Mouse (Mus musculus) inflammation-experienced regulatory T-cells, adult 6 months (primary cell): ENCODE results near the gene Rfc2. TPM values are rescaled to one million over a fixed set of nuclear protein-coding genes. Genes with fewer than 3 reads are reported as not detected.

ENCODE experiments used
- ATAC-seq: one replicate; pipeline ENCODE4 v1.8.0; 2017
- polyA plus RNA-seq, 3 experiments: library from polyadenylated mRNA; unstranded; fragments of 100-300 nt; shearing (Covaris generic); gene quantifications; one replicate each; pipeline ENCODE4 v1.2.1; 2017

Gene Rfc2
- polyA plus RNA-seq, 3 experiments from 2014 or later: 140 to 223 (median 144) TPM

DNA sequence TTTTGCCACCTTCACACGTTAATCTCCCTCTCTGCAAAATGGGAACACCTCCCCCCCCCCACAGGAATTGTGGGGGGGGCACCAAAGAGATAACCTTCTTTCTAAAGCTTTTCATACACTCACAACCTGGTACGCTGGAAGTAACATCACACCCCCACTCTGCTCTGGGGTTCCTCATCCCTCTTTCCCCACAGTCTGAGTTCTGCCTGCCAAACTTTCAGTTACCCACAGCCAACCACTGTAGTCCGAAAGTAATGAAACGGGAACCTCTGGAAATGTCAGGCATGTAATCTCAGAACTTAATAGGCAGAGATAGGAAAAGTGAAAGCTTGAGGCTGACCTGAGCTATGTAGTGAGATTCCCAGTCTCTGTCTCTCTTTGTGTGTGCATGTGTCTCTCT is 13.7 kb upstream of the Rfc2 start:
- ATAC-seq: no peak

- no peak for ATAC-seq
These were observed 13.1 kb upstream of the Rfc2 start for GRCm38 (mm10) chr5:134568030-134568429.

- no peak for ATAC-seq
These were observed 12.1 kb upstream of the Rfc2 start for GRCm38 (mm10) chr5:134568964-134569491.

DNA sequence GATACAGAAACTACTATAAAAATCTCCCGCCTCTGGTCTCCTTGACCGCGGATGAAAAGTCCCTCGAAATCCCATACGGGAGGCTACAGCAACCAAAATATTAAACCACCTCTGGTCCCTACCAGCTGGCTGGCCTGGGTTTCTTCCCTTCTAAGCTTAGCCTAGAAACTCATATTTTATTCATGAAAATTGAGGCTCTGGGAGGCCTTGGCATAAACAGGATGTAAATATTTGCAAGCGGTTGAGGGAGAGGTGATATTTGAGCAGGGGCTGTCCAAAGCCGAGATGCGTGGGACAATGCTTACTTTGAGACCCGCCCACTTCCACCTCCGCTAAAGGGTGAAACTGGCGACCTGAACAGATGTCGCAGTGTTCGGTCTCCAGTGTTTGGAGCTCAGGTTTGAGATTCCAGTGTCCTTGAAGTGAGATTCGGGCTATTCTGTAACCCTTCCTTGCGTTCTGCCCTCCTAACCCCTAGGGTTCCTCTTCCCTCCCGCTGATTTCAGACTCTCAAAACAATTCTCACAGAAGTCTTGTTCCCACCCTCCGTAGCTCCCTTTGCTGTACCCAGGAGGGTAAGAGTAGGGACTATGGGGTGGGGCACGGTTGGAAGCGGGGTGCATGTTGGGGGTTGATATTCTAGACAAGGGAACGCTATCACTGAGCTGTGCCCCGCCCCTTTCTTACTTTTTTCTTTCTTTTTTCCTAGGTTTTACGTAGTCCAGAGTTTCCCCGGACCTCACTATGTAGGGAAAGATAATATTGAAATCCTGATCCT is 9.2 kb upstream of the Rfc2 start:
- ATAC-seq: peak; percentile 84

- ATAC-seq: no peak
These were observed 8.5 kb upstream of the Rfc2 start for GRCm38 (mm10) chr5:134572508-134573214.

- ATAC-seq: no peak
These were observed 5.3 kb upstream of the Rfc2 start for GRCm38 (mm10) chr5:134575833-134576232.

DNA sequence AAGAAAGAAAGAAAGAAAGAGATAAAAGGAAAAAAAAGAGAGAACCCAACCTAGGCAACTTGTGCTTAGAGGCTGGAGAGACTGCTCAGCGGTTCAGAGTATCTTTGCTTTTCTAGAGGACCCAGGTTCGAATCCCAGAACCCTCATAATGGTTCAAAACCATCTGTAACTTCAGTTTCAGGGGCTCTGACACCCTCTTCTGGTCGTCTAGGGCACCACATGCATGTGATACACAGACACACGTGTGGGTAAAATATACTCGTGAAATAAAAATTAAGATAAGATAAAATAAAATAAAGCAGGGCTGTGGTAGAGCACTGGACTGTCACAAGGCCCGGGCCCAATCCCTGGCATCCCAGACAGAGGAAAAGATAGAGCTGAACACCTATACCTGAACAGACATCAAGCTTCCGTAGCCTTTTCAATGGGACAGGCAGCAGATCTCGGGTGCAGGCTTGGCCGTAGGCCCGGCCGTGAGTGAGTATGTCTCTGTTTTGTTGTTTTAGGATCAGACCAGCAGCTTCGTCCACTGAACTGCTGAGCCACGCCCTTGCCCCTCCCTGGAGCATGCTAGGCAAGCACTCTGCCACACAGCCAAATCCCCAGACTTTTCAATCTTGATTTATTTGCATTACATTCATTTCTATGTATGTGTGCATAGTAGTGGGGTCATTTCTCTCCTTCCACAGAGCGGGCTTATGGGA is 4.5 kb upstream of the Rfc2 start:
- ATAC-seq: no peak

DNA sequence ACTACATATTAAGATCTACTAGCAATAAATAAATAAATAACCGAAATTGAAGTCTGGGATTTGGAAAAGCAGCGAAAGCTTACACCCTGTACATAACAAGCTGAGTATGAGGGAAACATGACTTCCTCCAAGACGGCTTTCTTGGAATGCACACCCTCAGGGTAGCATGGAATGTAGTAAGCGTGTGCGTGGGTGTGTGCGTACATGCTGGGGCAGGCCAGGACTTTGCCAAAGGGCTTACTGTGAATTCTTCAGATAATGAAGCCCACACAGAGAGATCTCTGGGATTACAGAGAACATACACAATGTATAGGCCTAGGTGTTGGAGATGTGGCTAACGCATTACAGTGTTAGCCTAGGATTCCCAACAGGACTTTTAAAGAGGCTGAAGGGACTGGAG is 3.6 kb upstream of the Rfc2 start:
- no peak for ATAC-seq

GRCm38 (mm10) chr5:134579135-134579534 is 2.0 kb upstream of the Rfc2 start:
- no peak for ATAC-seq

GRCm38 (mm10) chr5:134582221-134582907 is 1.2 kb downstream of the Rfc2 start:
- ATAC-seq: peak; percentile 99

DNA sequence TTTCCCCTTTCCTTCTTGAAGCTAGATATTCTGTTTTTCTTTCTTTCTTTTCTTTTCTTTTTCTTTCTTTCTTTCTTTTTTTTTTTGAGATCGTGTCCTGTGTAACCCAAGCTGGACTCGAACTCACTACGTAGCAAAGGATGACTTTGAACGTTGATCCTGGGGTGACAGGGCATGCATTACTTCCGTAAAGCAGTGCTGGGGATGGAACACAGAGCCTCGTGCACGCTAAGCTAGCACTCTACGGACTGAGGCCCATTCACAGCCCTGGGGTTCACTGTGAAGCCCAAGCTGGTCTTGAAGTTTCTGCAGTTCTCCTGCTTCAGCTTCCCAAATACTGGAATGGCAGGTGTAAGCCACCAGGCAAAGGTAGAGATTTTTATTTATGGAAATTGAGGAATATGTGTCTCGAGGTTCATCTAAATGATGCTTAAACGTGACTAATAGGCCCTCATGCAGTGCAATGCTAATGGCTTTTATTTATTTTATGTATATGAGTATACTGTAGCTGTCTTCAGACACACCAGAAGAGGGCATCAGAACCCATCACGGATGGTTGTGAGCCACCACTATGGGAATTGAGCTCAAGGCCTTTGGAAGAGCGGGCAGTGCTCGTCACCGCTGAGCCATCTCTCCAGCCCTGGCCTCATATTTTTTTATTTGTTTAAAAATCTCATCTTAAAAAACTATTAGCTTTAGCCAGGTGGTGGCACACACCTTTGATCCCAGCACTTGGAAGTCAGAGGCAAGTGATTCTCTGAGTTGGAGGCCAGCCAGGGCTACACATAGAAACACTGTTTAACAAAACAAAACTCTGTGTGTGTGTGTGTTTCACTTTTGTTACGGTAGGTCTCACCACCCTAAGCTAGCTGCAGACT is 2.1 kb downstream of the Rfc2 start:
- ATAC-seq: no peak

DNA sequence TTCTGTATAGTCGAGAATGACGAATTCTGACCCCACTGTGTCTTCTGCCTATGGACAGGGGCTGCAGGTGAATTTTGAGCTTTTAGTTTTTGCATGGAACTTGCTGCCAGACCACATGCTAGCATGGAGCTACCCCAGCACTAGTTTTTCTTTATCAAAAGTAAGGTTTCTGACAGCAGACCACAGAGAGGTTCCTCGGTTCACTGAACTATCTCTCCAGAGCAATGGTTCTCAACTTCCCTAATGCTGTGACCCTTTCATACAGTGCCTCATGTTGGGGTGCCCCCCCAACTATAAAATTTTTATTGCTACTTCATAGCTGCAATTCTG is 2.7 kb downstream of the Rfc2 start:
- no peak for ATAC-seq

DNA sequence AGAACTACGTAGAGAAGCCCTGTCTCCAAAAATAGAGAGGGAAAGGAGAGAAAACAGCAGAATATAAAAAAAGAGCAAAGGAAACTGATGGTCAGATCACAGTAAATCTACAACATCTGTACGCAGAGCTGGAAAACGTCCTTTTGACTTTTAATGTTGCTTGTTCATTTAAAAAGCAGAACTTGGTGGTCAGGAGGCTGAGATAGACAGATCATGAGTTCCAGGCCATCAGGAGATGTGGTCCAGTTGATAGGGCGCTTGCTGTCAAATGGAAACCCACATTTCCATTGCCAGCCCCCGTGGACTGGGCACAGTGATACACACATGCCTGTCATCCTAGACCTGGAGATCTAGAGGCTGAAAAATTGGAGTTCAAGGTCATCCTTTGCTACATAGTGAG is 3.6 kb downstream of the Rfc2 start:
- no peak for ATAC-seq

- no peak for ATAC-seq
These were observed 8.7 kb downstream of the Rfc2 start for GRCm38 (mm10) chr5:134589900-134590299.

DNA sequence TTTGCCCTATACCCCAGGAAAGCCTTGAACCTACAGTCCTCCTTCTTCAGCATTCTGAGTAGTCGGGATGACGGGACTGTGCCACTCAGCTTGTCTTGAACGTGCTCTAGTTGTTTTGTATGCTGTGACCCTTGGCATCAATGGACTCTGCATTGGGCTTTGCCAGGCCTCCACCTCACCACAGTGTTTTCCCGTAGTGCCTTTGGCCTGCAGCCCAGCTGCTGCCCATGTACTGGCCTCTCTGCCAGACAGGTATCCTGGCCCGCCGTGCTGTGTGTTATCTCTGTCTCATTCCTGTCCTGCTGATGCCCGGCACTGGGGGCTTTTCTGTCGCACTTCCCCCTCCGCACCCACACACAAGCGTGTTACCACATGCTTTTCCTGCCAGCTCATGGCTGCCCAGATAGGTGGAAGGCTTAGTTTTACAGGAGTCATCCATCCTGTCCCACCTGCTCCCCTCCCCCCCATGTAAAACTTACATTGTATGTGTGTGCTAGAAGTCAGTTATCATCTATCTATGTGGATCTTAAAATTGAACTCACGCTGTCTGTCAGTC is 10.9 kb downstream of the Rfc2 start:
- ATAC-seq: no peak

GRCm38 (mm10) chr5:134593093-134593492 is 11.9 kb downstream of the Rfc2 start:
- ATAC-seq: no peak

GRCm38 (mm10) chr5:134597711-134598110 is 16.5 kb downstream of the Rfc2 start:
- ATAC-seq: no peak

DNA sequence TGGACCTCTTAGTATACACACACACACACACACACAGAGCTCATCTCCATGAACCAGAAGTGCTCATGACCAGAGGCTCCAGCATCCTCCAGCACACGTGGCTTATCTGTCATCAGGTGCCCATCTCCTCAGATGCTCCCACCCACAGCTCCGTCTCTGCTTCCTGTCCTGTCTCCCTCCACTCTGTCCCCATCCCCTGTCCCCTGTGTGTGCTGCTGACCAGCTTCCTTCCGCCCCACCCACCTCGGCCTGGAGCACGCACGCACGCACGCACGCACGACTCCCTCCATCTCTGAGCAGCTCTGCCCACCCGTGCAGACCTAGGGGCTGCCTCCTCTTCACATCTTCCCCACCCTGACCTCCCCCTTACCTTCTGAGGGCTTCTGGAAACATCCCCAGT is 23.2 kb downstream of the Rfc2 start:
- no peak for ATAC-seq

DNA sequence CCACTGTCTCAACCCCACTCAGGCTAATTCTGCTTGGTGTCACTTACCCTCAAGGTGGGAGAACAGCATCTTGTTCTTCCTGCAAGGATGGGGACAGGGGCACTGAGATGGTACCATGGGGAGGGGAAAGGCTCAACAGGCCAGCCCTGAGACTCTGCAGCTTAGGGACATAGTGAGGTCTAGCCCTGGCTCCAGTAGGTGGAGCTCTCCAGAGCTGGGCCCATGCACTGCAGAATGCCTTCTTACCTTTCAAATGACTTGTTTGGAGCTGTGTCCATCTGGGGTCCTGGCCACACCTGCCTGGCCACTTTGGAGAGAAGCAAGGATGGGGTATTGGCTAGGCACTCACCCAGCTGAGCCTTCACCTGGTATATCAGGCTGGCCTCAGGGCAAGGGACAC is 25.1 kb downstream of the Rfc2 start:
- ATAC-seq: no peak

DNA sequence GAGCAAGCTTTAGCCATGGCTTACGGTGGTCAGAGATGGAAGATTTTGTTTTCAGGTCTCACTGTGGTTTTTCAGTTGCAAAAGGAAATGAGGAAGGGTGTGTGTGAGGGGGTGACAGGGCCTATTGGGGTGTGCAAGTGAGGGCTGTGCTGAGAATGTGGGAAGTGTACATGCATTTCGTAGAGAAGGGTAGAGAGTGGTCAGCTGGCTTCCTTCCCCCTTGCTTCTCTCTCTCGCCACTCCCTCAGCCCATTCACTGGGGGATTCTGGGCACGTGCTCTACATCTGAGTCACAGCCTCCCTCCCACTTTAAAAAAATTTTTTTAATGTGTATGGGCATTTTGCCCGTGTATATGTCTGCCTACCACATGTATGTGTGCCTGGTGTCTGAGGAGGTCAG is 26.0 kb downstream of the Rfc2 start:
- ATAC-seq: no peak

DNA sequence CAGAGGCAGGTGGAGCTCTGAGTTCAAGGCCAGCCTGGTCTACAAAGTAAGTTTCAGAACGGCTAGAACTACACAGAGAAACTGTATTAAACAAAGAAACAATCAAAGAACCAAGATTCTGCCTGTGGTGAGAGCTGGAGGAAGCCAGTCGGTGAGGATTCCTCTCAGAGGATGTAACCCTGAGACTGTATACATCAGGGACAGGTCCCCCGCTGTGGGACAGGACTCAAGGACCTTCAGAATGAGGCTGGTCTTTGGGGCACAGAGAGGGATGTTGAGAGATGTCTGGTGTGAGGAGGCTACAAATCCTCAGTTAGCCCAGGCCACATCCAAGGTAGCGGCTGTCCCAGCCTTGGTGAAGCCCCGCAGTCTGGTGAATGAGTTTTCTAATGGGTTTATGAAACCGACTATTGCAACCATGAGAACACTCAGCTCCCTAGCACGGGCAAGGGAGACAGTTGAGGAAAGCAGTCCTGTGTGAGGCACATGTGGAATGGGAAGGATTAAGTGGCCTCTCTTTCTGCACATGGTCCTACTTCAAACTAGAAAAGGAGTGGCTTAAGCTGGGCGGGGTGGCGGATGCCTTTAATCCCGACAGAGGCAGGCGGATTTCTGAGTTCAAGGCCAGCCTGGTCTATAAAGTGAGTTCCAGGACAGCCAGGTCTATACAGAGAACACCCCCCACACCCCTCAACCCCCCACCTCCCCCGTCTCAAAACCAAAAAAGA is 28.9 kb downstream of the Rfc2 start:
- ATAC-seq: no peak
